Mouse (Mus musculus) ovary, adult 18-20 months (tissue): Measurements from ENCODE around the gene Ncbp3.
A peak's percentile ranks its signal among the peaks of the same experiment; 100 is the strongest.

Experiments
- DNase-seq: peaks from one replicate; pipeline ENCODE4 v3.0.0; 2022; ENCODE audit warnings: low spot score, mixed read lengths

Ncbp3 gene

GRCm38 (mm10) chr11:73047542-73047996 is at the start of gene Ncbp3:
Gene Ncbp3, plus strand, starts transcription at chr11:73047783.
- DNase-seq: peak; percentile 91

- DNase-seq: no peak
These were observed 48.8 kb upstream of the Ncbp3 start, which contains the start of gene P2rx1 for GRCm38 (mm10) chr11:72998771-72999170. Gene P2rx1, plus strand, starts transcription at chr11:72999103.

GRCm38 (mm10) chr11:73001029-73001428 is 46.6 kb upstream of the Ncbp3 start:
- peak; percentile 28 for DNase-seq

DNA sequence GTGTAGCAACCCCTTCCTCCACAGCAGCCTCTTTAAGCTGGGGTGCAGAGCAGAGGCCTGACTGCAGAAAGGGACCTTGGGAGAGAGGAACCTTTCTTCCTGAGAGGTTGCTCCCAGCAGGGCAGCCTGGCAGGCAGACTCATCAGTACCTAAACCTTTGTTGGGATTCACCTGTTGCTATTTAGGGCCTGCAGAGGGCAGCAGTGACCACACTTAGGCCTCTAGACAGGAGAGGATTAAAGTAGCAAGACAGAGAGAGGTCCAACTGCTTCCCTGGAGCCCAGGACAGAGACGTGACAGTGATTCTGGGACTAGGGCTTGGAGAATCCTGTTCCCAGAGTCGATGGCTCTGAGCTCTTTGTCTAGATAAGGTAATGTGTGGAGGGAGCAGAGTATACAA is 41.2 kb upstream of the Ncbp3 start:
- no peak for DNase-seq

DNA sequence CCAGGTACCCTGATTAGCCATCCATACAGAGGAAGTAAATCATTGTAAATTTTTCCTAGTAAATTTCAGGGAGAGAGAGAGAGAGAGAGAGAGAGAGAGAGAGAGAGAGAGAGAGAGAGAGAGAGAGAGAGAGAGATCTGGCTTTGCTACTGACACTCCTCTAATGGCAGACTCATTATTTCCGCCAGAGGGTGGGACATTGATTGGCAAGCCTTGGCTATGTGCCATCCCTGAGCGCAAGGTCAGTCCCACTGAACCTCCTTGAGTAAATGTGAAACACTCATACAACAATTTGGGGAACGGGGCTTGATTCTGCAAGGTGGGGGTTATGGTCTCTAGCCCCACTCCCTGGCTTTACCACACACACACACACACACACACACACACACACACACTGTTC is 40.5 kb upstream of the Ncbp3 start:
- no peak for DNase-seq

DNA sequence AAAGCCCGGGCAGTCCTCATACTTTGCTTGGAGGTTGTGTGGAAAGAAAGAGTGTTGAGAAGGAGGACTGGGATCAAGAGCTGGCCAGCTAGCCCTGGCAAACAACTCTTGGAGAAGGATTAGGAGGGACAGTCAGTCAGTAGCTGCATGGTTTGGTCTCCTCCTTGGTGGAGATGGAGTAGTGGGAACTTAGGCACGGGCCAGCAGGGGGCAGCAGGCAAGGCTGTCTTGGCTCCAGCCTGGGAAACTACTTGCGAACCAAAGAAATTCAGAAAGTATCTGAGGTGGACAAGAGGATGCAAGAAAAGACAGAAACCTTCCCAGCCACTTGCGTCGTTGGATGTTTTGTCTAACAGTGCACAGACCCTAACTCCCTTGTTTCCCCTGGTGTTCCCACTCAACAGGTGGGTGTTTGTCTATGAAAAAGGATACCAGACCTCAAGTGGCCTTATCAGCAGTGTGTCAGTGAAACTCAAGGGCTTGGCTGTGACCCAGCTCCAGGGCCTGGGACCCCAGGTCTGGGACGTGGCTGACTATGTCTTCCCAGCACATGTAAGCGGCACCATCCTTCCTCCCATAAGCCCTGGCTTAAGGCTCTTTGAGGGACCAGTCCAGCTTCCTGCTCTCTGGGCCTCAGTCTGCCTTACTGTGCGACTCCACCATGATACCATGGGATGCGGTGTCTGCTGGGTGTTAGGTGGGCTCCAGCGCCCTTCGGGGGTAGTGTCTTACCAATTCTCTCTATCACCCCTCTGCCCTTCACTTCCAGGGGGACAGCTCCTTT is 39.7 kb upstream of the Ncbp3 start:
- no peak for DNase-seq

- no peak for DNase-seq
These were observed 38.8 kb upstream of the Ncbp3 start for GRCm38 (mm10) chr11:73008826-73009225.

- DNase-seq: no peak
These were observed 37.9 kb upstream of the Ncbp3 start for GRCm38 (mm10) chr11:73009531-73010274.

- peak; percentile 55 for DNase-seq
These were observed 33.6 kb upstream of the Ncbp3 start for GRCm38 (mm10) chr11:73013981-73014380.

DNA sequence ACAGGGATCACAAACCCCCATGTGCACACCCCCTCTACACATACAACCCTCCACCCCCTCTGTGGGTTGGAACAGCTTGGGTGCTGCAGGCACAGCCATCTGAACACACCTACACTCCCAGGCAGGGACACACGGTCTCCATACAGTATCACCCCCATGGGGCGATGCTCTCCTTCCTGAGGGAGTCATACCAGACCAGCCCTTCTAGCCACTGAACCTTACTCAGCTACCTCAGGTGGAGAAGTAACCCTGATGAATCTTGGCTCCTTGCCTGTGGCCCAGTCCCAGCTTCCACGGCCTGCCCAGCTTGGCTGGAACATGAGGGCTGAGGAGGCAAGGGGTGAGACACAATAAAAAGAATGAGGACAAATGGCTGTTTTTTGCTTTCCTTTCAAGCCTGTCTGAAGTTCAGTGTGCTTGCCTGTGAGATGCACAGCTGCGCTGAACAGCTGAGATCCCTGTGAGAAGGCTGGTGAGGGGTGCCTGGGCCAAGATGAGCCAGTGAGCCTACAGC is 32.7 kb upstream of the Ncbp3 start:
- DNase-seq: no peak

- peak; percentile 38 for DNase-seq
These were observed 32.0 kb upstream of the Ncbp3 start for GRCm38 (mm10) chr11:73015391-73016102.

- peak; percentile 36 for DNase-seq
These were observed 31.5 kb upstream of the Ncbp3 start for GRCm38 (mm10) chr11:73016103-73016420.

GRCm38 (mm10) chr11:73018471-73019146 is 29.0 kb upstream of the Ncbp3 start, which contains the start of gene Camkk1:
Gene Camkk1, plus strand, starts transcription at chr11:73019008.
- DNase-seq: peak; percentile 90

DNA sequence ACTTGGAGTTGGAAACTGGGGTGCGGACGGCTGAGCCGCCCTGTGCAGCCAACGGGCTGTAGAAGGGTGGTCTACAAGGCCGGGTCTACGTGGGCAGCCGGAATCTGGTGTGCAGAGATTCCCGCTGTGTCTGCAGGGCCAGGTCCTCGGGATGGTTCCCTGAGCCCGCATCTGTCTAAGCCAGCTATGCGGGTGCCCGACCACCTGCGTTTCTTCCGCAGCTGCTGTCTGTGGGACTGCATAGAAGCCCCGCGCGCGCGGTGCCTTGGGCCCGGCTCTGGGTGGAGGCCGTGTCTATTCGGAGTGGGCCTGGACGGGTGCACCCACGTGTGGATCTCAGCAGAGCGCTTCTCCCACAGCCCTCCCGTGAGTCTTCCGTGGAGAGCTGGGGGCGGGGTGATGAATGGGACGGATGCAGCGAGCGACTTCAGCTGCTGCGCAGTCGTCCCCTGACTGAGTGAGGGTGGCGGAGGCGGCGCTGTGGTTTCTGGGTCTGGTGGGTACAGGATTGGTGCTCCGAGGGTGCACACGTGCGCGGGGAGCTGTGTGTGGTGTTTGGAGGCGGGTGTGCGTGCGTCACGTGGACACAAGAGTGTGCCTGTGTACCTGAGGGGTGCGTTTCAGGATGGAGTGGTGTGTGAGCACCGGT is 28.3 kb upstream of the Ncbp3 start:
- no peak for DNase-seq

DNA sequence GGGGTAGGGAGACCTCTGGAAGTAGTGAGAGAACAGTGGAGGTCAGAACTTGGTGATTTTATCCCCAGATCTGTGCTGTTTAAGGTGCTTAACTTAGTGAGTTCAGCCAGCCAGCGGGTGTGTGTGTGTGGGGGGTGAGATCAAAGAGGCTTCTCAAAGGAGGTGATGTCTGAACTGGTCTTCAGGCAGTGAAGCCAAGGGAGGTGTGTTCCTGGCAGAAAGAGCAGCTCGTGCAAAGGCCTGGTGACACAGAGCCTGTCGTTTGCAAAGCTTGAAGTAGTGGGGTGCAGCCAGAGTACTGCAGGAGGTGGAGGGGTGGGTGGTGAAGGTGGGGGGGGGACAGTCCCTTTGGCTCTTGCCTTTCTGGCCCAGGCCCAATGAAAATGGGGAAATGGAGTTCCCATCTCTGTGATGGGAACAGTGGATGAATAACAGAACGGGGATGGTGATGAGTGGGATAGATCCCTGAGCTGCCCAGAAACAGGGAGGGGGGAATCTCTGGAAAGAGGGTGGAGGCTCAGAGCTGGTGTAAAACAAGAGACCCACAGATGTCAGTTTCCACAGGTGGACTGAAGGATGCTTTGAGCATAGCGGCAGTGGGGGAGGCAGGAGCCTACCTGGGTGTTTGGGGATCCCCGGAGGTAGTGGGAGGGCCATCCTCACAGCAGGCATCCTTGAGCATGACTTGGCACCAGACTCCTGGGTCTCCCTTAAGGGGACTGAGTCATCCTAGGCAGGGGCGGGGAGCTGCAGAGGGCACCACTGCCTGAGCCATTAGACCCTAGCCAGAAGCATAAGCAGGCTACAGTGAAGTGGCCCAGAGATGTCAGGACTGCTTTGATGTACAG is 26.4 kb upstream of the Ncbp3 start:
- no peak for DNase-seq

DNA sequence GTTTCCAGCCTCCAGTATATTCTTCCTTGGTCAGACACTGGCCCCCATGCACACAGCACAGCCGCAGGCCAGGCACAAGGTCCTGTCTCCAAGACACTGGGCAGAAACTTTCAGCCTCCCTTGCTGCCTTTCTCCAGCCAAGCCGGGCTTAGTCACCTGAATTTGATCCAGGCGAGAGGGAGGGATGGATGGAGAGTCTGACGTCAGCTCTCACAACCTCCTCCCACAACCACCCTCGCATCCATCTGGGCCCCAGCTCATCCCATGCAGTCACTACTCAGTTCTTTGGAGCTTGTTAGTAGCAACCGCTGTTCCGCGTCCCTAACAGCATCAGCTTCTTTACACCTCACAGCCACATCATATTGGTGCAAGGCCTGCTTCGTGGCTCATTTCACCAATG is 24.5 kb upstream of the Ncbp3 start:
- no peak for DNase-seq

GRCm38 (mm10) chr11:73023827-73024226 is 23.8 kb upstream of the Ncbp3 start:
- DNase-seq: no peak

GRCm38 (mm10) chr11:73024236-73024904 is 23.2 kb upstream of the Ncbp3 start:
- DNase-seq: no peak

DNA sequence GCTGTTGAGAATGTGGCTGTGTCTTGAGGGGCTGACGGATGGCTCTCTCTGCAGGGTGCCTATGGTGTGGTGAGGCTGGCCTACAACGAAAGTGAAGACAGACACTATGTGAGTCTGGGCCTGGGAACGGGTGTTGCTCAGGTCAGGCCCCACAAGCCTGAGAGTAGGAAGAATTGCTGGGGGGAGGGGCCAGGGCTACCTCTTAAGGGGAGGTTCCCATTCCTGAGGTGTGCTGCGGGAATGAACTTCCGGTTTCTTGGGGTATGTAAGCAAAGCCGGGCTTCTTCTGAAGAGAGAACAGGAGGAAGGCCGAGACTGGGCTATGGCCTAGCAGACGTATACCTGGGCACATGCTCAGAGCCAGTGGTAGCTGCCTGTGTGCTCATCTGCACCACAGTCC is 20.6 kb upstream of the Ncbp3 start:
- no peak for DNase-seq
